Mouse (Mus musculus) forebrain, embryonic 16.5 days (tissue): ENCODE data around the gene B2m. TPM values are rescaled to one million over a fixed set of nuclear protein-coding genes. Genes with fewer than 3 reads are reported as not detected.

Source experiments
- ATAC-seq: fragments of 200-750 bp; cut with Nextera tagmentation; 2 replicates; pipeline ENCODE4 v1.8.0; 2017; ENCODE audit warnings: mild to moderate bottlenecking, moderate library complexity
- H3K27ac ChIP-seq: fragments of 300-500 bp; sonication (generic); 2 replicates; pipeline ENCODE4 v1.5.1; 2014; ENCODE audit warnings: low read length, control low read depth
- H3K27me3 ChIP-seq: fragments of 300-500 bp; sonication (generic); replicated peaks from 2 replicates; pipeline ENCODE4 v1.6.1; 2014; ENCODE audit warnings: low read length; ENCODE audit not compliant: control insufficient read depth, insufficient read depth
- H3K36me3 ChIP-seq: fragments of 300-500 bp; sonication (generic); 2 replicates; pipeline ENCODE4 v1.6.1; 2014; ENCODE audit not compliant: control insufficient read depth, insufficient read depth
- H3K4me1 ChIP-seq: fragments of 300-500 bp; sonication (generic); replicated peaks from 2 replicates; pipeline ENCODE4 v1.6.1; 2014; ENCODE audit warnings: low read length; ENCODE audit not compliant: control insufficient read depth, insufficient read depth
- H3K4me2 ChIP-seq: fragments of 300-500 bp; sonication (generic); 2 replicates; pipeline ENCODE4 v1.6.1; 2014; ENCODE audit warnings: mild to moderate bottlenecking, low read length, control low read depth
- H3K4me3 ChIP-seq: fragments of 300-500 bp; sonication (generic); replicated peaks from 2 replicates; pipeline ENCODE4 v1.5.1; 2014; ENCODE audit warnings: mild to moderate bottlenecking, low read length, control low read depth
- H3K9ac ChIP-seq: fragments of 300-500 bp; sonication (generic); replicated peaks from 2 replicates; pipeline ENCODE4 v1.6.1; 2014; ENCODE audit warnings: low read depth, low read length, control low read depth
- H3K9me3 ChIP-seq: fragments of 300-500 bp; sonication (generic); 2 replicates; pipeline ENCODE4 v1.6.1; 2016; ENCODE audit warnings: low read length; ENCODE audit not compliant: control insufficient read depth
- WGBS: fragments of 180-500 bp; shearing (Covaris S2); extraction: QIAGEN DNeasy Blood & Tissue Kit; methylation state at CpG from one replicate; pipeline ENCODE4 v1.1.7; 2014; 5-methylcytosine and 5-hydroxymethylcytosine counted together
- polyA plus RNA-seq: library from polyadenylated mRNA; unstranded; fragments of >200 nt; fragmentation: Nextera tagmentation; extraction: Ambion mirVana; gene quantifications from 2 replicates; pipeline ENCODE4 v1.2.1, GENCODE M21; 2015

B2m gene
- polyA plus RNA-seq, 1 experiment from 2014 or later, result 56.8 TPM

GRCm38 (mm10) chr2:122156051-122156700 is 8.7 kb downstream of the B2m start:
- Histone ChIP-seq H3K9ac (no peak overlapping the region), H3K9me3 (no peaks in the 10 kb centered on the region), H3K27ac (no peak overlapping the region), H3K4me2 (no peak overlapping the region), H3K4me1 (no peaks in the 10 kb centered on the region), H3K27me3 (no peaks in the 10 kb centered on the region), H3K4me3 (no peak overlapping the region), H3K36me3 (no peaks in the 10 kb centered on the region)
- WGBS, result 93% methylated on average over 4 of the region's 4 CpGs
- no peak for ATAC-seq

GRCm38 (mm10) chr2:122157561-122157960 is 10.1 kb downstream of the B2m start:
- H3K4me1 ChIP-seq, result no peaks in the 10 kb centered on the region
- no peak overlapping the region for H3K9ac ChIP-seq
- H3K4me3 ChIP-seq, result no peak overlapping the region
- H3K27me3 ChIP-seq, result no peaks in the 10 kb centered on the region
- no peaks in the 10 kb centered on the region for H3K9me3 ChIP-seq
- no peak overlapping the region for H3K27ac ChIP-seq
- no peak for ATAC-seq
- H3K36me3 ChIP-seq, result no peaks in the 10 kb centered on the region
- no peak overlapping the region for H3K4me2 ChIP-seq

GRCm38 (mm10) chr2:122158362-122158802 is 10.9 kb downstream of the B2m start:
- H3K4me1 ChIP-seq, result no peaks in the 10 kb centered on the region
- H3K9ac ChIP-seq, result no peak overlapping the region
- H3K4me2 ChIP-seq, result no peak overlapping the region
- 50% methylated on average over 6 of the region's 6 CpGs for WGBS
- no peaks in the 10 kb centered on the region for H3K9me3 ChIP-seq
- no peaks in the 10 kb centered on the region for H3K27me3 ChIP-seq
- no peaks in the 10 kb centered on the region for H3K36me3 ChIP-seq
- no peak for ATAC-seq
- H3K4me3 ChIP-seq, result no peak overlapping the region
- H3K27ac ChIP-seq, result no peak overlapping the region

- Histone ChIP-seq H3K9ac (no peak overlapping the region), H3K4me2 (no peak overlapping the region), H3K27ac (no peak overlapping the region), H3K36me3 (no peaks in the 10 kb centered on the region), H3K9me3 (no peaks in the 10 kb centered on the region), H3K4me1 (no peaks in the 10 kb centered on the region), H3K27me3 (no peaks in the 10 kb centered on the region), H3K4me3 (no peak overlapping the region)
- 91% methylated on average over 6 of the region's 6 CpGs for WGBS
- ATAC-seq, result no peak
Measured at GRCm38 (mm10) chr2:122159667-122160066, 12.2 kb downstream of the B2m start.

GRCm38 (mm10) chr2:122160680-122161079 is 13.2 kb downstream of the B2m start, which contains the start of gene Trim69:
Gene Trim69, plus strand, starts transcription at chr2:122160700.
- H3K4me2 ChIP-seq, result no peak within 1 kb of the TSS
- no peak within 1 kb of the TSS for H3K4me3 ChIP-seq
- WGBS, result 39% methylated on average over 2 of the region's 2 CpGs
- H3K4me1 ChIP-seq, result no peaks in the 10 kb centered on the region
- ATAC-seq, result peak; percentile 73
- no peak within 1 kb of the TSS for H3K27ac ChIP-seq
- H3K9me3 ChIP-seq, result no peaks in the 10 kb centered on the region
- H3K9ac ChIP-seq, result no peak within 1 kb of the TSS
- H3K36me3 ChIP-seq, result no peaks in the 10 kb centered on the region
- H3K27me3 ChIP-seq, result no peaks in the 10 kb centered on the region

- Histone ChIP-seq H3K4me3 (no peak overlapping the region), H3K9ac (no peak overlapping the region), H3K27ac (no peak overlapping the region), H3K4me1 (no peaks in the 10 kb centered on the region), H3K36me3 (no peaks in the 10 kb centered on the region), H3K4me2 (no peak overlapping the region), H3K9me3 (no peaks in the 10 kb centered on the region), H3K27me3 (no peaks in the 10 kb centered on the region)
- ATAC-seq, result no peak
- 33% methylated on average over 4 of the region's 4 CpGs for WGBS
Measured at GRCm38 (mm10) chr2:122161542-122161941, 14.1 kb downstream of the B2m start.

GRCm38 (mm10) chr2:122162529-122162928 is 15.0 kb downstream of the B2m start:
- H3K4me3 ChIP-seq, result no peak overlapping the region
- no peaks in the 10 kb centered on the region for H3K9me3 ChIP-seq
- no peaks in the 10 kb centered on the region for H3K4me1 ChIP-seq
- H3K4me2 ChIP-seq, result no peak overlapping the region
- 83% methylated on average over 2 of the region's 2 CpGs for WGBS
- H3K9ac ChIP-seq, result no peak overlapping the region
- no peak for ATAC-seq
- no peak overlapping the region for H3K27ac ChIP-seq
- no peaks in the 10 kb centered on the region for H3K27me3 ChIP-seq
- H3K36me3 ChIP-seq, result no peaks in the 10 kb centered on the region

GRCm38 (mm10) chr2:122163430-122164195 is 16.1 kb downstream of the B2m start:
- Histone ChIP-seq H3K4me3 (no peak overlapping the region), H3K9me3 (no peaks in the 10 kb centered on the region), H3K27me3 (no peaks in the 10 kb centered on the region), H3K27ac (no peak overlapping the region), H3K4me2 (no peak overlapping the region), H3K9ac (no peak overlapping the region), H3K36me3 (no peaks in the 10 kb centered on the region), H3K4me1 (no peaks in the 10 kb centered on the region)
- WGBS, result 72% methylated on average over 13 of the region's 13 CpGs
- no peak for ATAC-seq

GRCm38 (mm10) chr2:122164293-122164692 is 16.8 kb downstream of the B2m start:
- Histone ChIP-seq H3K9me3 (no peaks in the 10 kb centered on the region), H3K27me3 (no peaks in the 10 kb centered on the region), H3K4me3 (no peak overlapping the region), H3K27ac (no peak overlapping the region), H3K4me2 (no peak overlapping the region), H3K9ac (no peak overlapping the region), H3K36me3 (no peaks in the 10 kb centered on the region), H3K4me1 (no peaks in the 10 kb centered on the region)
- no peak for ATAC-seq
- WGBS, result 90% methylated on average over 11 of the region's 11 CpGs
